Mouse (Mus musculus) MEL (cell line): ENCODE results near the gene Tbxa2r. TPM values are rescaled to one million over a fixed set of nuclear protein-coding genes. Genes with fewer than 3 reads are reported as not detected.

ENCODE experiments used
- DNase-seq: peaks from one replicate; pipeline ENCODE4 v3.0.0; 2011; ENCODE audit warnings: low read depth, low spot score
- H3K27ac ChIP-seq: 2 replicates; pipeline ENCODE4 v1.5.1; 2012; ENCODE audit warnings: low read depth, mild to moderate bottlenecking, control low read depth, low read length, moderate library complexity; ENCODE audit not compliant: control insufficient read depth
- H3K27me3 ChIP-seq, 2 experiments: fragments of 150-350 bp in 1 of 2; sonication (generic) in 1 of 2; 2 replicates each; pipeline ENCODE4 v1.6.1; 2012; ENCODE audit warnings: low read length in 2 of 2, mild to moderate bottlenecking in 2 of 2, improper control_type of control experiment in 1 of 2, moderate library complexity in 1 of 2; ENCODE audit not compliant: insufficient read depth in 2 of 2, control insufficient read depth in 1 of 2
- H3K36me3 ChIP-seq, 2 experiments: 2 replicates each; pipeline ENCODE4 v1.6.1; 2012 to 2014; ENCODE audit warnings: low read length in 2 of 2, improper control_type of control experiment in 1 of 2, inconsistent platforms in 1 of 2, mild to moderate bottlenecking in 1 of 2; ENCODE audit not compliant: insufficient read depth in 2 of 2, control insufficient read depth in 1 of 2
- H3K4me1 ChIP-seq, 2 experiments: fragments of 150-350 bp in 1 of 2; sonication (generic) in 1 of 2; 2 replicates each; pipeline ENCODE4 v1.6.1; 2012; ENCODE audit warnings: low read length in 2 of 2, improper control_type of control experiment in 1 of 2, mild to moderate bottlenecking in 1 of 2; ENCODE audit not compliant: insufficient read depth in 2 of 2, control insufficient read depth in 1 of 2
- H3K4me3 ChIP-seq, 2 experiments: fragments of 150-350 bp in 1 of 2; sonication (generic) in 1 of 2; 2 replicates each; pipeline ENCODE4 v1.5.1; 2012; ENCODE audit warnings: low read depth in 2 of 2, low read length in 2 of 2, mild to moderate bottlenecking in 2 of 2, moderate library complexity in 2 of 2, control low read depth in 1 of 2, improper control_type of control experiment in 1 of 2; ENCODE audit not compliant: control insufficient read depth in 1 of 2, insufficient read depth in 1 of 2
- H3K79me2 ChIP-seq: 2 replicates; pipeline ENCODE4 v1.6.1; 2012; ENCODE audit warnings: mild to moderate bottlenecking, low read length, moderate library complexity; ENCODE audit not compliant: control insufficient read depth, poor library complexity, insufficient read depth
- H3K9ac ChIP-seq: 2 replicates; pipeline ENCODE4 v1.6.1; 2012; ENCODE audit warnings: low read depth, mild to moderate bottlenecking, control low read depth, low read length, moderate library complexity; ENCODE audit not compliant: control insufficient read depth, poor library complexity, severe bottlenecking
- H3K9me3 ChIP-seq: fragments of 150-350 bp; sonication (generic); replicated peaks from 2 replicates; pipeline ENCODE4 v1.6.1; 2012; ENCODE audit warnings: mild to moderate bottlenecking, low read length, improper control_type of control experiment, moderate library complexity; ENCODE audit not compliant: insufficient read depth
- BHLHE40 ChIP-seq: IDR thresholded peaks from 2 replicates; pipeline ENCODE4 v1.6.1; 2012; ENCODE audit warnings: low read depth, mild to moderate bottlenecking, inconsistent platforms, low read length, improper control_type of control experiment, borderline replicate concordance
- CHD1 ChIP-seq: IDR thresholded peaks from 2 replicates; pipeline ENCODE4 v1.6.1; 2012; ENCODE audit warnings: low read depth, mild to moderate bottlenecking, inconsistent platforms, low read length, improper control_type of control experiment
- HCFC1 ChIP-seq: IDR thresholded peaks from 2 replicates; pipeline ENCODE4 v1.6.1; 2012; ENCODE audit warnings: low read depth, mild to moderate bottlenecking, inconsistent platforms, low read length, improper control_type of control experiment, moderate library complexity
- KAT2A ChIP-seq: conservative IDR thresholded peaks from 2 replicates; pipeline ENCODE4 v1.6.1; 2012; ENCODE audit warnings: low read depth, low read length, improper control_type of control experiment, inconsistent platforms
- MAZ ChIP-seq: IDR thresholded peaks from 2 replicates; pipeline ENCODE4 v1.6.1; 2012; ENCODE audit warnings: low read depth, mild to moderate bottlenecking, inconsistent platforms, low read length, improper control_type of control experiment
- MXI1 ChIP-seq: IDR thresholded peaks from 2 replicates; pipeline ENCODE4 v1.6.1; 2011; ENCODE audit warnings: mild to moderate bottlenecking, low read depth, low read length, improper control_type of control experiment
- NELFE ChIP-seq: IDR thresholded peaks from 2 replicates; pipeline ENCODE4 v1.6.1; 2011; ENCODE audit warnings: low read depth, low read length, improper control_type of control experiment
- NRF1 ChIP-seq: IDR thresholded peaks from 2 replicates; pipeline ENCODE4 v1.6.1; 2014; ENCODE audit warnings: low read depth, mild to moderate bottlenecking, inconsistent platforms, low read length, improper control_type of control experiment, moderate library complexity; ENCODE audit not compliant: poor library complexity, insufficient read depth, severe bottlenecking
- SIN3A ChIP-seq: IDR thresholded peaks from 2 replicates; pipeline ENCODE4 v1.6.1; 2012; ENCODE audit warnings: low read length, improper control_type of control experiment, inconsistent platforms
- TAL1 ChIP-seq: IDR thresholded peaks from 2 replicates; pipeline ENCODE4 v1.6.1; 2012; ENCODE audit warnings: mild to moderate bottlenecking, inconsistent platforms, low read length, moderate library complexity, mixed read lengths
- TBP ChIP-seq: IDR thresholded peaks from 2 replicates; pipeline ENCODE4 v1.8.0; 2011; ENCODE audit warnings: low read depth, low read length, improper control_type of control experiment
- USF1 ChIP-seq: IDR thresholded peaks from 2 replicates; pipeline ENCODE4 v1.6.1; 2014; ENCODE audit warnings: low read depth, mild to moderate bottlenecking, inconsistent platforms, low read length, improper control_type of control experiment, moderate library complexity
- USF2 ChIP-seq, 2 experiments: IDR thresholded peaks; 2 replicates each; pipeline ENCODE4 v1.6.1; 2011 to 2012; ENCODE audit warnings: improper control_type of control experiment in 2 of 2, low read length in 2 of 2, borderline replicate concordance in 1 of 2, inconsistent platforms in 1 of 2, low read depth in 1 of 2, mild to moderate bottlenecking in 1 of 2; ENCODE audit not compliant: insufficient read depth in 1 of 2
- ZC3H11A ChIP-seq: IDR thresholded peaks from 2 replicates; pipeline ENCODE4 v1.6.1; 2012; ENCODE audit warnings: low read depth, mild to moderate bottlenecking, inconsistent platforms, low read length, improper control_type of control experiment
- ZMIZ1 ChIP-seq: IDR thresholded peaks from 2 replicates; pipeline ENCODE4 v1.6.1; 2012; ENCODE audit warnings: low read depth, mild to moderate bottlenecking, inconsistent platforms, low read length, improper control_type of control experiment, moderate library complexity
- ZNF384 ChIP-seq: IDR thresholded peaks from 2 replicates; pipeline ENCODE4 v1.6.1; 2012; ENCODE audit warnings: low read depth, mild to moderate bottlenecking, inconsistent platforms, low read length, improper control_type of control experiment
- polyA plus RNA-seq, 2 experiments: library from polyadenylated mRNA; stranded (reverse) in 1 of 2; unstranded in 1 of 2; fragments of >175 nt in 1 of 2; fragments of >200 nt in 1 of 2; gene quantifications; 2 replicates each; pipeline versions ENCODE4 v1.2.1 to v1.2.4; 2012; ENCODE audit warnings: low replicate concordance in 2 of 2, low read depth in 1 of 2; ENCODE audit not compliant: insufficient read length in 2 of 2, insufficient read depth in 1 of 2, missing spikeins in 1 of 2
- total RNA-seq: library from RNA; depleted of rRNA; stranded (reverse); fragments of 300-350 nt; gene quantifications from 2 replicates; pipeline ENCODE4 v1.2.3, GENCODE M21; 2012

Gene Tbxa2r
- total and polyA plus RNA-seq, 3 experiments = 0.31 TPM; not detected in 2

GRCm38 (mm10) chr10:81300352-81300907 lies 28.1 kb upstream of the Tbxa2r start:
- TF ChIP-seq CHD1 (no peak), USF1 (no peak), ZC3H11A (no peak), HCFC1 (no peak), TBP (no peak), NELFE (no peak), BHLHE40 (no peak), SIN3A (no peak), USF2 (IDR thresholded peaks at IDR 0.05; ENCODE audit: borderline replicate concordance in 1 of 2, insufficient read depth in 1 of 2, low read depth in 1 of 2, low read length in 2 of 2) (no peak), ZMIZ1 (no peak), TAL1 (no peak)
- Histone ChIP-seq H3K36me3 (no peaks in the 10 kb centered on the region), H3K27ac (no peak overlapping the region), H3K9ac (no peak overlapping the region), H3K4me3 (no peak overlapping the region), H3K9me3 (no peaks in the 10 kb centered on the region), H3K27me3 (no peaks in the 10 kb centered on the region), H3K79me2 (peaks cover 54% of the 10 kb centered on the region), H3K4me1 (peaks cover 0 to 4% of the 10 kb centered on the region in 2 experiments; a peak in 1 of 4 replicates)
- DNase-seq = no peak

DNA sequence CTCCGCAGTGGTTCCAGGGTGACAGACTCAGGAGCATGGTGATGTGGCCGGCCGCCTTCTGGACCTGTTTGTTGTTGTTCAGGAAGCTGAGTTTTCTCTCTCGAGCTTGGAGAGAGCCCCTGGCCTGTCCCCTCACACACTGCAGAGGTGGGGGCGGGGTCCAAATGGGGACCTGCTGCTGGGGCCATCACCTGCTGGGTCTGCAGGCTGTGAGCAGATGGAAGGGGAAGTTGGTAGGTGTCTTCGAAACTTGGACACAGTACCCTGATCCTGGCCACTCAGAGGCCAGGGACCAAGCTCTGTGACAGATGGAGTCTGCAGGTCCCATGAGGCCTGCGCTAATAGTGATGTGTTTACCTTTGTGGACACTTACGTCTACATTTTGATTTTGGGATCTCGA lies 27.2 kb upstream of the Tbxa2r start:
- no peak overlapping the region for H3K4me3 ChIP-seq
- no peak for TF ChIP-seq TBP
- TF ChIP-seq USF1 = no peak
- no peak for TF ChIP-seq NRF1
- TF ChIP-seq USF2 (IDR thresholded peaks at IDR 0.05; ENCODE audit: borderline replicate concordance in 1 of 2, insufficient read depth in 1 of 2, low read depth in 1 of 2, low read length in 2 of 2) = no peak
- TF ChIP-seq ZNF384 = no peak
- TF ChIP-seq NELFE = no peak
- no peak for TF ChIP-seq MXI1
- TF ChIP-seq MAZ = no peak
- TF ChIP-seq KAT2A = no peak
- TF ChIP-seq, all 39 proteins: peak for 0
- Histone ChIP-seq H3K9ac (no peak overlapping the region), H3K27me3 (no peaks in the 10 kb centered on the region), H3K79me2 (peaks cover 45% of the 10 kb centered on the region), H3K9me3 (no peaks in the 10 kb centered on the region), H3K27ac (no peak overlapping the region), H3K36me3 (no peaks in the 10 kb centered on the region), H3K4me1 (peaks cover 0 to 3% of the 10 kb centered on the region in 2 experiments; a peak in 1 of 4 replicates)
- DNase-seq = no peak
